Mouse (Mus musculus): ENCODE results near the gene Akap9. TPM values are rescaled to one million over a fixed set of nuclear protein-coding genes. Genes with fewer than 3 reads are reported as not detected.
A peak's percentile ranks its signal among the peaks of the same experiment; 100 is the strongest.
"Not testable (repeated sequence)": the region's sequence is repeated elsewhere in the genome, so short reads cannot be mapped to it uniquely, and the experiment has no call there.

The Akap9 gene
- 107 and 121 TPM in 2 replicates for polyA plus RNA-seq (2016; fragmentation: Nextera tagmentation; extraction: Ambion mirVana)

- no peaks in the 10 kb centered on the region for H3K36me3 ChIP-seq
- H3K9me3 ChIP-seq, result no peaks in the 10 kb centered on the region
- under 1% methylated on average over 72 of the region's 82 CpGs for WGBS
- peak within 1 kb of the TSS; percentile 97 for H3K27ac ChIP-seq
- H3K4me3 ChIP-seq, result peak within 1 kb of the TSS; percentile 84
- H3K27me3 ChIP-seq (ENCODE audit: insufficient read depth, poor library complexity, severe bottlenecking), result no peaks in the 10 kb centered on the region
- H3K4me1 ChIP-seq, result peaks cover 25% of the 10 kb centered on the region
- peak; percentile 86 for DNase-seq (ENCODE audit: low spot score)
These were observed at the start of gene Akap9 for GRCm38 (mm10) chr5:3927801-3928689. Gene Akap9 (plus strand): TSS chr5:3928054.

GRCm38 (mm10) chr5:3886862-3887261 is 41.0 kb upstream of the Akap9 start:
- 76% methylated on average over 6 of the region's 7 CpGs for WGBS
- not testable (repeated sequence) for H3K4me1 ChIP-seq; H3K27me3 ChIP-seq (ENCODE audit: insufficient read depth, poor library complexity, severe bottlenecking); H3K9me3 ChIP-seq; H3K36me3 ChIP-seq; DNase-seq (ENCODE audit: low spot score); H3K4me3 ChIP-seq; H3K27ac ChIP-seq

- Histone ChIP-seq H3K9me3 (no peaks in the 10 kb centered on the region), H3K4me1 (peaks cover 6% of the 10 kb centered on the region), H3K27ac (no peak overlapping the region), H3K4me3 (no peak overlapping the region), H3K27me3 (ENCODE audit: insufficient read depth, poor library complexity, severe bottlenecking) (no peaks in the 10 kb centered on the region), H3K36me3 (no peaks in the 10 kb centered on the region)
- DNase-seq (ENCODE audit: low spot score), result no peak
These were observed 38.7 kb upstream of the Akap9 start for GRCm38 (mm10) chr5:3889201-3889600.

GRCm38 (mm10) chr5:3893459-3894293 is 34.2 kb upstream of the Akap9 start, which contains the start of gene Mterf1a:
Gene Mterf1a (minus strand): TSS chr5:3893933.
- not testable (repeated sequence) for H3K4me1 ChIP-seq; H3K9me3 ChIP-seq; H3K36me3 ChIP-seq; DNase-seq (ENCODE audit: low spot score); H3K27me3 ChIP-seq (ENCODE audit: insufficient read depth, poor library complexity, severe bottlenecking)
- H3K27ac ChIP-seq, result peak within 1 kb of the TSS; percentile 47; the same call in 1 of the 2 replicates
- peak within 1 kb of the TSS; percentile 56 for H3K4me3 ChIP-seq
- 4% methylated on average over 10 of the region's 47 CpGs for WGBS

GRCm38 (mm10) chr5:3894294-3894619 is 33.6 kb upstream of the Akap9 start:
- not testable (repeated sequence) for H3K9me3 ChIP-seq; H3K4me1 ChIP-seq; H3K36me3 ChIP-seq; H3K27me3 ChIP-seq (ENCODE audit: insufficient read depth, poor library complexity, severe bottlenecking); H3K4me3 ChIP-seq; DNase-seq (ENCODE audit: low spot score); H3K27ac ChIP-seq
- WGBS, result 98% methylated on average over 4 of the region's 4 CpGs

- DNase-seq (ENCODE audit: low spot score), result no peak
- no peak overlapping the region for H3K4me3 ChIP-seq
- no peak overlapping the region for H3K27ac ChIP-seq
- WGBS, result 64% methylated on average over 2 of the region's 2 CpGs
- no peaks in the 10 kb centered on the region for H3K27me3 ChIP-seq (ENCODE audit: insufficient read depth, poor library complexity, severe bottlenecking)
- H3K36me3 ChIP-seq, result no peaks in the 10 kb centered on the region
- no peaks in the 10 kb centered on the region for H3K4me1 ChIP-seq
- H3K9me3 ChIP-seq, result no peaks in the 10 kb centered on the region
These were observed 22.4 kb upstream of the Akap9 start for GRCm38 (mm10) chr5:3905471-3905870.

- 76% methylated on average over 2 of the region's 2 CpGs for WGBS
- H3K9me3 ChIP-seq, result no peaks in the 10 kb centered on the region
- H3K4me1 ChIP-seq, result peaks cover 4% of the 10 kb centered on the region; the same call in 1 of the 2 replicates
- no peaks in the 10 kb centered on the region for H3K27me3 ChIP-seq (ENCODE audit: insufficient read depth, poor library complexity, severe bottlenecking)
- no peak for DNase-seq (ENCODE audit: low spot score)
- H3K27ac ChIP-seq, result no peak overlapping the region
- H3K4me3 ChIP-seq, result no peak overlapping the region
- H3K36me3 ChIP-seq, result no peaks in the 10 kb centered on the region
These were observed 5.5 kb upstream of the Akap9 start for GRCm38 (mm10) chr5:3922350-3922749.

GRCm38 (mm10) chr5:3926666-3927065 is 1.2 kb upstream of the Akap9 start:
- Histone ChIP-seq H3K27ac (no peak overlapping the region), H3K4me1 (peaks cover 25% of the 10 kb centered on the region), H3K27me3 (ENCODE audit: insufficient read depth, poor library complexity, severe bottlenecking) (no peaks in the 10 kb centered on the region), H3K4me3 (no peak overlapping the region), H3K36me3 (no peaks in the 10 kb centered on the region), H3K9me3 (no peaks in the 10 kb centered on the region)
- WGBS, result 45% methylated on average over 4 of the region's 4 CpGs
- no peak for DNase-seq (ENCODE audit: low spot score)

GRCm38 (mm10) chr5:3928690-3929046 is 814 bp downstream of the Akap9 start:
- DNase-seq (ENCODE audit: low spot score), result peak; percentile 86
- Histone ChIP-seq H3K4me1 (peaks cover 25% of the 10 kb centered on the region), H3K4me3 (peak overlapping the region; percentile 84), H3K9me3 (no peaks in the 10 kb centered on the region), H3K27ac (peak overlapping the region; percentile 97), H3K27me3 (ENCODE audit: insufficient read depth, poor library complexity, severe bottlenecking) (no peaks in the 10 kb centered on the region), H3K36me3 (no peaks in the 10 kb centered on the region)
- WGBS, result under 1% methylated on average over 12 of the region's 12 CpGs

- no peaks in the 10 kb centered on the region for H3K27me3 ChIP-seq (ENCODE audit: insufficient read depth, poor library complexity, severe bottlenecking)
- no peak for DNase-seq (ENCODE audit: low spot score)
- no peaks in the 10 kb centered on the region for H3K36me3 ChIP-seq
- H3K4me3 ChIP-seq, result no peak overlapping the region
- 82% methylated on average over 5 of the region's 5 CpGs for WGBS
- H3K27ac ChIP-seq, result no peak overlapping the region
- peaks cover 25% of the 10 kb centered on the region for H3K4me1 ChIP-seq
- H3K9me3 ChIP-seq, result no peaks in the 10 kb centered on the region
These were observed 2.9 kb downstream of the Akap9 start for GRCm38 (mm10) chr5:3930760-3931159.

- no peaks in the 10 kb centered on the region for H3K36me3 ChIP-seq
- H3K4me1 ChIP-seq, result peaks cover 27% of the 10 kb centered on the region
- no peaks in the 10 kb centered on the region for H3K27me3 ChIP-seq (ENCODE audit: insufficient read depth, poor library complexity, severe bottlenecking)
- DNase-seq (ENCODE audit: low spot score), result no peak
- no peak overlapping the region for H3K27ac ChIP-seq
- WGBS, result 92% methylated on average over 3 of the region's 3 CpGs
- no peaks in the 10 kb centered on the region for H3K9me3 ChIP-seq
- H3K4me3 ChIP-seq, result no peak overlapping the region
These were observed 3.8 kb downstream of the Akap9 start for GRCm38 (mm10) chr5:3931636-3932035.

- Histone ChIP-seq H3K4me1 (peaks cover 36% of the 10 kb centered on the region), H3K9me3 (no peaks in the 10 kb centered on the region), H3K36me3 (no peaks in the 10 kb centered on the region), H3K27ac (no peak overlapping the region), H3K27me3 (ENCODE audit: insufficient read depth, poor library complexity, severe bottlenecking) (no peaks in the 10 kb centered on the region), H3K4me3 (no peak overlapping the region)
- WGBS, result 93% methylated on average over 3 of the region's 3 CpGs
- no peak for DNase-seq (ENCODE audit: low spot score)
These were observed 5.7 kb downstream of the Akap9 start for GRCm38 (mm10) chr5:3933551-3933950.

GRCm38 (mm10) chr5:3935266-3935665 is 7.4 kb downstream of the Akap9 start:
- H3K4me3 ChIP-seq, result no peak overlapping the region
- no peaks in the 10 kb centered on the region for H3K9me3 ChIP-seq
- 90% methylated on average over 5 of the region's 5 CpGs for WGBS
- H3K27ac ChIP-seq, result no peak overlapping the region
- no peak for DNase-seq (ENCODE audit: low spot score)
- peaks cover 3% of the 10 kb centered on the region; the same call in 1 of the 2 replicates for H3K36me3 ChIP-seq
- H3K4me1 ChIP-seq, result peaks cover 35% of the 10 kb centered on the region
- H3K27me3 ChIP-seq (ENCODE audit: insufficient read depth, poor library complexity, severe bottlenecking), result no peaks in the 10 kb centered on the region
